Mouse (Mus musculus): ENCODE measurements around the gene Nup85. TPM values are rescaled to one million over a fixed set of nuclear protein-coding genes. Genes with fewer than 3 reads are reported as not detected.
"Not testable (repeated sequence)": the region's sequence is repeated elsewhere in the genome, so short reads cannot be mapped to it uniquely, and the experiment has no call there.

The Nup85 gene
- total RNA-seq (2021), result 10 to 100 TPM; 27.0 to 28.1 TPM

- intact Hi-C loops (cut with DNase I), result no loop called here
- DNase-seq, result peak; percentile 97 to 98
Observed at GRCm38 (mm10) chr11:115564064-115564809, at the start of gene Nup85. Gene Nup85 (plus strand): TSS chr11:115564434.

GRCm38 (mm10) chr11:115515021-115515420 lies 49.2 kb upstream of the Nup85 start:
- intact Hi-C loops (cut with DNase I), result loop anchor here (2.0 kb wide), 1 partner anchor 20 kb away; no protein-coding TSS in a partner anchor
- no peak for DNase-seq

GRCm38 (mm10) chr11:115516942-115517341 lies 47.3 kb upstream of the Nup85 start:
- intact Hi-C loops (cut with DNase I), result no loop called here

GRCm38 (mm10) chr11:115518693-115519092 lies 45.5 kb upstream of the Nup85 start:
- DNase-seq, result no peak
- intact Hi-C loops (cut with DNase I), result no loop called here

More at GRCm38 (mm10) chr11:115516942-115517341, 47.3 kb upstream of the Nup85 start:
- DNase-seq, result no peak

GRCm38 (mm10) chr11:115519581-115519980 lies 44.7 kb upstream of the Nup85 start:
- no peak for DNase-seq
- intact Hi-C loops (cut with DNase I), result no loop called here

- DNase-seq, result peak in 1 of 2 experiments; percentile 44
- intact Hi-C loops (cut with DNase I), result no loop called here
Observed at GRCm38 (mm10) chr11:115520218-115520617, 44.0 kb upstream of the Nup85 start.

GRCm38 (mm10) chr11:115521080-115521479 lies 43.2 kb upstream of the Nup85 start:
- intact Hi-C loops (cut with DNase I), result no loop called here
- no peak for DNase-seq

GRCm38 (mm10) chr11:115522238-115522637 lies 42.0 kb upstream of the Nup85 start:
- intact Hi-C loops (cut with DNase I), result no loop called here
- no peak for DNase-seq

- intact Hi-C loops (cut with DNase I), result no loop called here
- no peak for DNase-seq
Observed at GRCm38 (mm10) chr11:115522703-115523102, 41.5 kb upstream of the Nup85 start.

- intact Hi-C loops (cut with DNase I); DNase-seq: not testable (repeated sequence)
Observed at GRCm38 (mm10) chr11:115526446-115526845, 37.8 kb upstream of the Nup85 start.

- no peak for DNase-seq
- intact Hi-C loops (cut with DNase I), result loop anchor here (2.0 to 5.0 kb wide), 2 partner anchors 20 to 67 kb away; partner anchors contain the start of genes Gga3, Jpt1 and Mrps7
Observed at GRCm38 (mm10) chr11:115534759-115535371, 29.4 kb upstream of the Nup85 start.

GRCm38 (mm10) chr11:115535401-115536037 lies 28.7 kb upstream of the Nup85 start:
- intact Hi-C loops (cut with DNase I), result loop anchor here (2.0 to 5.0 kb wide), 2 partner anchors 21 to 67 kb away; partner anchors contain the start of genes Gga3, Jpt1 and Mrps7
- DNase-seq, result peak; percentile 77

- intact Hi-C loops (cut with DNase I), result loop anchor here (5.0 kb wide), 1 partner anchor 66 kb away; the partner anchor contains the start of genes Gga3 and Mrps7
- peak; percentile 99 for DNase-seq
Observed at GRCm38 (mm10) chr11:115536038-115536681, 28.1 kb upstream of the Nup85 start, which contains the start of gene Sumo2. Gene Sumo2 (minus strand): TSS chr11:115536276.

- intact Hi-C loops (cut with DNase I), result loop anchor here (5.0 kb wide), 1 partner anchor 65 kb away; the partner anchor contains the start of genes Gga3 and Mrps7
- no peak for DNase-seq
Observed at GRCm38 (mm10) chr11:115536856-115537568, 27.2 kb upstream of the Nup85 start.

- no peak for DNase-seq
- intact Hi-C loops (cut with DNase I), result loop anchor here (1.0 to 5.0 kb wide), 2 partner anchors 55 to 64 kb away; partner anchors contain the start of genes Gga3 and Mrps7
Observed at GRCm38 (mm10) chr11:115538045-115538444, 26.2 kb upstream of the Nup85 start.

- no peak for DNase-seq
- intact Hi-C loops (cut with DNase I), result no loop called here
Observed at GRCm38 (mm10) chr11:115543571-115543970, 20.7 kb upstream of the Nup85 start.

GRCm38 (mm10) chr11:115552783-115553182 lies 11.5 kb upstream of the Nup85 start:
- intact Hi-C loops (cut with DNase I), result no loop called here

GRCm38 (mm10) chr11:115555717-115556116 lies 8.5 kb upstream of the Nup85 start:
- intact Hi-C loops (cut with DNase I), result no loop called here

More at GRCm38 (mm10) chr11:115552783-115553182, 11.5 kb upstream of the Nup85 start:
- DNase-seq, result no peak

GRCm38 (mm10) chr11:115563406-115563805 lies 828 bp upstream of the Nup85 start:
- intact Hi-C loops (cut with DNase I), result no loop called here
- DNase-seq, result no peak

More at GRCm38 (mm10) chr11:115555717-115556116, 8.5 kb upstream of the Nup85 start:
- no peak for DNase-seq

- DNase-seq, result no peak
- intact Hi-C loops (cut with DNase I), result no loop called here
Observed at GRCm38 (mm10) chr11:115564961-115565360, 727 bp downstream of the Nup85 start.

Measured in heart, postnatal 10 days (tissue).